9 mouse cellular contexts compared by ENCODE assay signal in the genomic region with DNA sequence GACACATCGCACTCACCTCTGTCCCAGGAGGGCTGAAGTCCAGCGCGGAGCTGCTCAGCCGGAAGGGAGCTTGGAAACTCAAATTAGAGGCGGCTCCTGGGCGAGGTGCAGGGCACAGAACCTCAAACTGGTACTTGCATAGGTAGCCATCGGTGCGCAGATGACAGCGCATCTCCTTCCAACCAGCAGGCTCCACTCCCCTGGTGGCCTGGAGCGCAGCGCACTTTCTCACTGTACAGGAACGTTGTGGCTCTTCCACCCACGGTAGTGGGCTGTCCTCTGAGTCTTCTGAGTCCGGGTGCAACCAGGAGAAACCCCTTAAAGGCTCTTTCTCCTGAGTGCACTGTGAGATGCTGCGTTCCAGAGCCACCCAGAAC. TPM values are rescaled to one million over a fixed set of nuclear protein-coding genes. Genes with fewer than 3 reads are reported as not detected.
DNase-seq lines count a peak whose midpoint lies in the region; ATAC-seq and TF ChIP-seq lines count a peak whose summit lies in the region.
"Had no signal": no experiment of that assay in that cellular context is flagged by ENCODE, and none has a peak within 500 bp of the region (broad histone marks: within the 10 kb centered on the region; RNA-seq: fewer than 3 reads in every experiment).

No protein-coding gene starts in this region.

- 6% methylated on average over 15 of the region's 15 CpGs for WGBS in intestine, postnatal 0 days
- WGBS in lung, embryonic 15.5 days: 3% methylated on average over 15 of the region's 15 CpGs
- WGBS in stomach, embryonic 14.5 days: 7% methylated on average over 15 of the region's 15 CpGs

- ATAC-seq in intestine, postnatal 0 days: peak; percentile 28; the same call in 1 of the 2 replicates
- no peak for ATAC-seq in lung, embryonic 15.5 days (ENCODE audit: borderline replicate concordance, extremely low read depth, low FRiP score, low TSS enrichment)
- ATAC-seq in stomach, embryonic 14.5 days (ENCODE audit: insufficient number of reproducible peaks, insufficient read depth, low FRiP score, low read depth): peak; percentile 66; the same call in 1 of the 2 replicates

- 0 out of 2 replicates have a peak, but pooled peaks have one; percentile 21 for TF ChIP-seq CTCF in intestine, postnatal 0 days (IDR thresholded peaks at IDR 0.05; ENCODE audit: low read depth)

- intact Hi-C loops in gastrocnemius, postnatal 36 days (cut with DNase I): no loop called here
- intact Hi-C loops in gastrocnemius, postnatal 14 days (cut with DNase I; ENCODE audit: low total_unique reads): no loop called here

- H3K4me2 ChIP-seq in intestine, postnatal 0 days (replicated peaks; ENCODE audit: low read depth): peak overlapping the region; percentile 76
- H3K4me2 ChIP-seq in lung, embryonic 15.5 days: peak overlapping the region; percentile 77
- peak overlapping the region; percentile 57 for H3K4me2 ChIP-seq in stomach, embryonic 14.5 days (replicated peaks; ENCODE audit: low read depth, low read length)

- H3K9me3 ChIP-seq in intestine, postnatal 0 days (ENCODE audit: control insufficient read depth): no peaks in the 10 kb centered on the region
- H3K9me3 ChIP-seq in lung, embryonic 15.5 days: no peaks in the 10 kb centered on the region
- H3K9me3 ChIP-seq in stomach, embryonic 14.5 days (ENCODE audit: control insufficient read depth, low read depth, low read length): no peaks in the 10 kb centered on the region

- no peaks in the 10 kb centered on the region for H3K36me3 ChIP-seq in intestine, postnatal 0 days (ENCODE audit: control insufficient read depth, insufficient read depth)
- H3K36me3 ChIP-seq in lung, embryonic 15.5 days: no peaks in the 10 kb centered on the region
- H3K36me3 ChIP-seq in stomach, embryonic 14.5 days (ENCODE audit: control insufficient read depth, insufficient read depth, low read length): no peaks in the 10 kb centered on the region

- H3K4me1 ChIP-seq in intestine, postnatal 0 days (replicated peaks; ENCODE audit: control insufficient read depth, insufficient read depth, low read length): no peaks in the 10 kb centered on the region
- H3K4me1 ChIP-seq in lung, embryonic 15.5 days: peaks cover 8% of the 10 kb centered on the region
- H3K4me1 ChIP-seq in stomach, embryonic 14.5 days (ENCODE audit: control insufficient read depth, insufficient read depth, low read length): 0 out of 2 replicates have a peak, but pooled peaks cover 3% of the 10 kb centered on the region

- 0 out of 2 replicates have a peak, but pooled peaks cover 3% of the 10 kb centered on the region for H3K27me3 ChIP-seq in intestine, postnatal 0 days (replicated peaks; ENCODE audit: control insufficient read depth, insufficient read depth, low read length)
- H3K27me3 ChIP-seq in lung, embryonic 15.5 days: no peaks in the 10 kb centered on the region
- H3K27me3 ChIP-seq in stomach, embryonic 14.5 days (ENCODE audit: control insufficient read depth, insufficient read depth, low read length): no peaks in the 10 kb centered on the region

- peak overlapping the region; percentile 40 for H3K9ac ChIP-seq in intestine, postnatal 0 days (ENCODE audit: low read depth, low read length)
- H3K9ac ChIP-seq in lung, embryonic 15.5 days: peak overlapping the region; percentile 51
- H3K9ac ChIP-seq in stomach, embryonic 14.5 days (replicated peaks; ENCODE audit: low read depth, low read length): peak overlapping the region; percentile 40; the same call in 1 of the 2 replicates

- H3K4me3 ChIP-seq in intestine, postnatal 0 days (ENCODE audit: low read depth, low read length): peak overlapping the region; percentile 37
- peak overlapping the region; percentile 48 for H3K4me3 ChIP-seq in lung, embryonic 15.5 days
- H3K4me3 ChIP-seq in stomach, embryonic 14.5 days (ENCODE audit: low read depth, low read length): peak overlapping the region; percentile 38

- peak; percentile 28 for DNase-seq in gastrocnemius, postnatal 10 days
- DNase-seq in gastrocnemius, postnatal 36 days: no peak
- peak; percentile 14 for DNase-seq in WW6 (ENCODE audit: low read depth, low spot score)
- DNase-seq in gastrocnemius, postnatal 14 days: peak; percentile 11
- no peak for DNase-seq in thymus, postnatal 14 days

- peak overlapping the region; percentile 66 for H3K27ac ChIP-seq in intestine, postnatal 0 days (ENCODE audit: low read depth, low read length)
- peak overlapping the region; percentile 93 for H3K27ac ChIP-seq in lung, embryonic 15.5 days
- H3K27ac ChIP-seq in stomach, embryonic 14.5 days (ENCODE audit: low read length): peak overlapping the region; percentile 68; the same call in 1 of the 2 replicates

RNA-seq across cellular contexts. Expression of a gene that starts 0.9 kb away (rescaled TPM):
- total RNA-seq in gastrocnemius, postnatal 10 days (2021): 10 to 100 TPM; 14.1 to 16.9 TPM
- 1 to 10 TPM; 3.9 to 4.8 TPM for total RNA-seq in gastrocnemius, postnatal 36 days (2021)
- total RNA-seq in gastrocnemius, postnatal 14 days (2021): 10 to 100 TPM; 11.7 to 12.7 TPM
- 5.3 and 6.3 TPM in 2 replicates for polyA plus RNA-seq in intestine, postnatal 0 days (2015; fragmentation: Nextera tagmentation; extraction: Ambion mirVana)
- polyA plus RNA-seq in lung, embryonic 15.5 days (2015; fragmentation: Nextera tagmentation; extraction: Ambion mirVana): 34.0 and 38.6 TPM in 2 replicates
- 8.0 and 9.3 TPM in 2 replicates for polyA plus RNA-seq in stomach, embryonic 14.5 days (2014; fragmentation: Nextera tagmentation; extraction: Ambion mirVana)

RNA-seq across cellular contexts. Expression of a gene that starts 56.6 kb away (rescaled TPM):
- under 1 TPM; 0.26 to 0.63 TPM for total RNA-seq in gastrocnemius, postnatal 10 days (2021)
- total RNA-seq in gastrocnemius, postnatal 36 days (2021): under 1 TPM in 1 of 2 experiments, not detected in 1; 0.13 TPM
- total RNA-seq in gastrocnemius, postnatal 14 days (2021): under 1 TPM; 0.27 to 0.33 TPM
- 2.7 TPM in 2 replicates for polyA plus RNA-seq in intestine, postnatal 0 days (2015; fragmentation: Nextera tagmentation; extraction: Ambion mirVana)
- polyA plus RNA-seq in lung, embryonic 15.5 days (2015; fragmentation: Nextera tagmentation; extraction: Ambion mirVana): 0.30 and 0.32 TPM in 2 replicates
- polyA plus RNA-seq in stomach, embryonic 14.5 days (2014; fragmentation: Nextera tagmentation; extraction: Ambion mirVana): 1.5 TPM in 2 replicates
- total RNA-seq: neutrophil, adult 5-6 weeks had no signal

Comparison
In these comparisons a context has a peak if more than half of its experiments do, and no peak if none do; other contexts are left out.
1. DNase-seq: peak in gastrocnemius, postnatal 10 days (single experiment), WW6 (single experiment) and gastrocnemius, postnatal 14 days (single experiment); none in gastrocnemius, postnatal 36 days (0 of 2) and thymus, postnatal 14 days (single experiment).
2. Peak in every context shown above with its lines, with median percentiles within 50 percentile points of each other: H3K27ac ChIP-seq, H3K4me2 ChIP-seq, H3K4me3 ChIP-seq and H3K9ac ChIP-seq.